ENCODE assay signal across 9 mouse cellular contexts in the genomic region with DNA sequence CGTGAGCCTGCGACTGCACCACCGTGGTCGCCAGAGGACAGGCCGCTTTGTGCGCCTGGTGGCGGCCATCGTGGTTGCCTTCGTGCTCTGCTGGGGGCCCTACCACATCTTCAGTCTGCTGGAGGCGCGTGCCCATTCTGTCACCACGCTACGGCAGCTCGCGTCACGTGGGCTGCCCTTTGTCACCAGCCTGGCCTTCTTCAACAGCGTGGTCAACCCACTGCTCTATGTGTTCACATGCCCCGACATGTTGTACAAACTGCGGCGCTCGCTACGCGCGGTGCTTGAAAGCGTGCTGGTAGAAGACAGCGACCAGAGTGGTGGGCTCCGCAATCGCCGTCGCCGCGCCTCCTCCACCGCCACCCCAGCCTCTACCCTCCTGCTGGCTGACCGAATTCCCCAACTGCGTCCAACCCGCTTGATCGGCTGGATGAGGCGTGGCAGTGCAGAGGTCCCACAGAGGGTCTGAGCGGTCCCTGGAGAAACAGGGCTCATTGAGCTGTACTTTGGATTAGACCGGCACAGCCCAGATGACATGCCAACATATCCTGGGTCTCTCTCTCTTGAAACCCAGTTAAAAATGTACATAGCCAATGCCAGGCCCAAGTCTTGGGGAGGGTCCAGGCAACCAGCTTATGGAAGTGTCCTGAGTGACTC. TPM values are rescaled to one million over a fixed set of nuclear protein-coding genes. Genes with fewer than 3 reads are reported as not detected.
DNase-seq lines count a peak whose midpoint lies in the region; ATAC-seq and TF ChIP-seq lines count a peak whose summit lies in the region.
"Had no signal": no experiment of that assay in that cellular context is flagged by ENCODE, and none has a peak within 500 bp of the region (broad histone marks: within the 10 kb centered on the region; RNA-seq: fewer than 3 reads in every experiment).

No protein-coding gene starts in this region.

- no peak for TF ChIP-seq CTCF in E14TG2a.4 (conservative IDR thresholded peaks at IDR 0.05; ENCODE audit: low read length)
- TF ChIP-seq CTCF in intestine, postnatal 0 days (IDR thresholded peaks at IDR 0.05; ENCODE audit: low read depth), result no peak

- H3K4me2 ChIP-seq in intestine, postnatal 0 days (replicated peaks; ENCODE audit: low read depth), result peak overlapping the region; percentile 57
- H3K4me2 ChIP-seq in midbrain, embryonic 15.5 days, result peak overlapping the region; percentile 76

- peaks cover 39% of the 10 kb centered on the region for H3K36me3 ChIP-seq in heart, embryonic 10.5 days
- H3K36me3 ChIP-seq in E14TG2a.4 (ENCODE audit: insufficient read depth, low read length), result peaks cover 48% of the 10 kb centered on the region
- H3K36me3 ChIP-seq in embryonic facial prominence, embryonic 10.5 days (replicated peaks), result peaks cover 44% of the 10 kb centered on the region
- H3K36me3 ChIP-seq in intestine, postnatal 0 days (ENCODE audit: control insufficient read depth, insufficient read depth), result peaks cover 40% of the 10 kb centered on the region
- peaks cover 24% of the 10 kb centered on the region for H3K36me3 ChIP-seq in midbrain, embryonic 15.5 days (replicated peaks)

- peak overlapping the region; percentile 87 for H3K27ac ChIP-seq in heart, embryonic 10.5 days
- peak overlapping the region; percentile 90 for H3K27ac ChIP-seq in embryonic facial prominence, embryonic 10.5 days (replicated peaks)
- no peak overlapping the region for H3K27ac ChIP-seq in intestine, postnatal 0 days (ENCODE audit: low read depth, low read length)
- peak overlapping the region; percentile 70 for H3K27ac ChIP-seq in midbrain, embryonic 15.5 days

- H3K4me3 ChIP-seq in heart, embryonic 10.5 days, result peak overlapping the region; percentile 58
- peak overlapping the region; percentile 70 for H3K4me3 ChIP-seq in E14TG2a.4 (replicated peaks; ENCODE audit: low read length)
- H3K4me3 ChIP-seq in embryonic facial prominence, embryonic 10.5 days, result peak overlapping the region; percentile 60
- peak overlapping the region; percentile 21 for H3K4me3 ChIP-seq in intestine, postnatal 0 days (ENCODE audit: low read depth, low read length)
- H3K4me3 ChIP-seq in midbrain, embryonic 15.5 days, result peak overlapping the region; percentile 32

- no peaks in the 10 kb centered on the region; the same call in 1 of the 2 replicates for H3K27me3 ChIP-seq in heart, embryonic 10.5 days (ENCODE audit: insufficient read depth, poor library complexity, severe bottlenecking)
- H3K27me3 ChIP-seq in E14TG2a.4 (ENCODE audit: insufficient read depth, low read length), result peaks cover 41% of the 10 kb centered on the region
- no peaks in the 10 kb centered on the region for H3K27me3 ChIP-seq in embryonic facial prominence, embryonic 10.5 days (replicated peaks; ENCODE audit: low read depth, poor library complexity, severe bottlenecking)
- no peaks in the 10 kb centered on the region for H3K27me3 ChIP-seq in intestine, postnatal 0 days (replicated peaks; ENCODE audit: control insufficient read depth, insufficient read depth, low read length)
- H3K27me3 ChIP-seq in midbrain, embryonic 15.5 days (replicated peaks), result no peaks in the 10 kb centered on the region; the same call in 1 of the 2 replicates
- H3K27me3 ChIP-seq: Patski had no signal

- peaks cover 32% of the 10 kb centered on the region for H3K4me1 ChIP-seq in heart, embryonic 10.5 days
- peaks cover 30% of the 10 kb centered on the region for H3K4me1 ChIP-seq in E14TG2a.4 (replicated peaks; ENCODE audit: low read depth, low read length)
- H3K4me1 ChIP-seq in embryonic facial prominence, embryonic 10.5 days, result peaks cover 15% of the 10 kb centered on the region
- H3K4me1 ChIP-seq in intestine, postnatal 0 days (replicated peaks; ENCODE audit: control insufficient read depth, insufficient read depth, low read length), result no peaks in the 10 kb centered on the region; the same call in 1 of the 2 replicates
- peaks cover 20% of the 10 kb centered on the region for H3K4me1 ChIP-seq in midbrain, embryonic 15.5 days

- ATAC-seq in intestine, postnatal 0 days, result peak; percentile 55
- peak; percentile 86 for ATAC-seq in midbrain, embryonic 15.5 days (replicated peaks)
- ATAC-seq: Patski had no signal

- DNase-seq in heart, embryonic 10.5 days (ENCODE audit: low spot score), result peak; percentile 80
- DNase-seq in heart, adult 11 months, result no peak
- DNase-seq in embryonic facial prominence, embryonic 10.5 days (ENCODE audit: low spot score), result peak; percentile 73
- DNase-seq in spleen, adult 18-20 months, result no peak
- DNase-seq in thymus, postnatal 14 days, result no peak

- 2% methylated on average over 40 of the region's 40 CpGs for WGBS in heart, embryonic 10.5 days
- WGBS in embryonic facial prominence, embryonic 10.5 days, result 2% methylated on average over 40 of the region's 40 CpGs
- WGBS in intestine, postnatal 0 days, result 10% methylated on average over 40 of the region's 40 CpGs
- WGBS in midbrain, embryonic 15.5 days, result 1% methylated on average over 40 of the region's 40 CpGs

- no peak overlapping the region for H3K9ac ChIP-seq in intestine, postnatal 0 days (ENCODE audit: low read depth, low read length)
- H3K9ac ChIP-seq in midbrain, embryonic 15.5 days, result peak overlapping the region; percentile 47

- no peaks in the 10 kb centered on the region for H3K9me3 ChIP-seq in heart, embryonic 10.5 days
- no peaks in the 10 kb centered on the region for H3K9me3 ChIP-seq in E14TG2a.4 (ENCODE audit: low read length)
- H3K9me3 ChIP-seq in embryonic facial prominence, embryonic 10.5 days, result no peaks in the 10 kb centered on the region; the same call in 1 of the 2 replicates
- no peaks in the 10 kb centered on the region for H3K9me3 ChIP-seq in intestine, postnatal 0 days (ENCODE audit: control insufficient read depth)
- no peaks in the 10 kb centered on the region for H3K9me3 ChIP-seq in midbrain, embryonic 15.5 days

RNA-seq across cellular contexts. Expression of a gene that starts 4.0 kb away (rescaled TPM):
- 0.19 and 0.30 TPM in 2 replicates for polyA plus RNA-seq in heart, embryonic 10.5 days (2016; fragmentation: Nextera tagmentation; extraction: Ambion mirVana)
- 0.09 TPM in 1 of 2 replicates, not detected in the other for polyA plus RNA-seq in embryonic facial prominence, embryonic 10.5 days (2016; fragmentation: Nextera tagmentation; extraction: Ambion mirVana)
- not detected in 2 replicates for polyA plus RNA-seq in intestine, postnatal 0 days (2015; fragmentation: Nextera tagmentation; extraction: Ambion mirVana)
- 0.06 and 0.12 TPM in 2 replicates for polyA plus RNA-seq in midbrain, embryonic 15.5 days (2015; fragmentation: Nextera tagmentation; extraction: Ambion mirVana)

RNA-seq across cellular contexts. Expression of a gene that starts 8.1 kb away (rescaled TPM):
- polyA plus RNA-seq in heart, embryonic 10.5 days (2016; fragmentation: Nextera tagmentation; extraction: Ambion mirVana), result 27.2 and 39.6 TPM in 2 replicates
- polyA plus RNA-seq in embryonic facial prominence, embryonic 10.5 days (2016; fragmentation: Nextera tagmentation; extraction: Ambion mirVana), result 47.2 and 51.5 TPM in 2 replicates
- polyA plus RNA-seq in intestine, postnatal 0 days (2015; fragmentation: Nextera tagmentation; extraction: Ambion mirVana), result 11.0 and 12.4 TPM in 2 replicates
- 13.3 and 14.1 TPM in 2 replicates for polyA plus RNA-seq in midbrain, embryonic 15.5 days (2015; fragmentation: Nextera tagmentation; extraction: Ambion mirVana)

RNA-seq across cellular contexts. Expression of a gene that starts 20.5 kb away (rescaled TPM):
- polyA plus RNA-seq in heart, embryonic 10.5 days (2016; fragmentation: Nextera tagmentation; extraction: Ambion mirVana), result not detected in 2 replicates
- polyA plus RNA-seq in embryonic facial prominence, embryonic 10.5 days (2016; fragmentation: Nextera tagmentation; extraction: Ambion mirVana), result not detected in 2 replicates
- not detected in 2 replicates for polyA plus RNA-seq in intestine, postnatal 0 days (2015; fragmentation: Nextera tagmentation; extraction: Ambion mirVana)
- polyA plus RNA-seq in midbrain, embryonic 15.5 days (2015; fragmentation: Nextera tagmentation; extraction: Ambion mirVana), result 0.49 and 0.79 TPM in 2 replicates

RNA-seq across cellular contexts. Expression of a gene that starts 33.5 kb away (rescaled TPM):
- 0.20 TPM in 1 of 2 replicates, not detected in the other for polyA plus RNA-seq in heart, embryonic 10.5 days (2016; fragmentation: Nextera tagmentation; extraction: Ambion mirVana)
- polyA plus RNA-seq in embryonic facial prominence, embryonic 10.5 days (2016; fragmentation: Nextera tagmentation; extraction: Ambion mirVana), result not detected in 2 replicates
- polyA plus RNA-seq in intestine, postnatal 0 days (2015; fragmentation: Nextera tagmentation; extraction: Ambion mirVana), result 854 and 883 TPM in 2 replicates
- polyA plus RNA-seq in midbrain, embryonic 15.5 days (2015; fragmentation: Nextera tagmentation; extraction: Ambion mirVana), result not detected in 2 replicates
- polyA plus RNA-seq: Patski had no signal

RNA-seq across cellular contexts. Expression of a gene that starts 45.9 kb away (rescaled TPM):
- polyA plus RNA-seq in heart, embryonic 10.5 days (2016; fragmentation: Nextera tagmentation; extraction: Ambion mirVana), result 21.3 and 48.5 TPM in 2 replicates
- 38.9 and 42.0 TPM in 2 replicates for polyA plus RNA-seq in embryonic facial prominence, embryonic 10.5 days (2016; fragmentation: Nextera tagmentation; extraction: Ambion mirVana)
- 20.3 and 24.6 TPM in 2 replicates for polyA plus RNA-seq in intestine, postnatal 0 days (2015; fragmentation: Nextera tagmentation; extraction: Ambion mirVana)
- 44.5 and 47.5 TPM in 2 replicates for polyA plus RNA-seq in midbrain, embryonic 15.5 days (2015; fragmentation: Nextera tagmentation; extraction: Ambion mirVana)

Comparison
In these comparisons a context has a peak if more than half of its experiments do, and no peak if none do; other contexts are left out.
1. DNase-seq: peak in heart, embryonic 10.5 days (single experiment) and embryonic facial prominence, embryonic 10.5 days (single experiment); none in heart, adult 11 months (single experiment), spleen, adult 18-20 months (0 of 2) and thymus, postnatal 14 days (single experiment).
2. Peak in every context shown above with its lines, with median percentiles within 50 percentile points of each other: H3K4me3 ChIP-seq.